Mouse (Mus musculus): Measurements from ENCODE around the gene C1s1. TPM values are rescaled to one million over a fixed set of nuclear protein-coding genes. Genes with fewer than 3 reads are reported as not detected.
A peak's percentile ranks its signal among the peaks of the same experiment; 100 is the strongest.
"Not testable (repeated sequence)": the region's sequence is repeated elsewhere in the genome, so short reads cannot be mapped to it uniquely, and the experiment has no call there.

Gene C1s1
- polyA plus RNA-seq, 1 experiment from 2014 or later: 11.9 TPM

GRCm38 (mm10) chr6:124561611-124562010 lies 19.5 kb upstream of the C1s1 start:
- H3K4me3 ChIP-seq (ENCODE audit: low read length); H3K27me3 ChIP-seq (ENCODE audit: control insufficient read depth, insufficient read depth, low read length); H3K9ac ChIP-seq (ENCODE audit: low read depth, low read length); H3K4me2 ChIP-seq (replicated peaks; ENCODE audit: low read depth, low read length); ATAC-seq (ENCODE audit: low FRiP score, low TSS enrichment); H3K4me1 ChIP-seq (ENCODE audit: control insufficient read depth, insufficient read depth, low read length); H3K27ac ChIP-seq (ENCODE audit: low read depth, low read length); H3K9me3 ChIP-seq (ENCODE audit: control insufficient read depth, low read length); H3K36me3 ChIP-seq (ENCODE audit: control insufficient read depth, insufficient read depth, low read length): not testable (repeated sequence)
- WGBS: 88% methylated on average over 1 of the region's 2 CpGs

- not testable (repeated sequence) for H3K4me3 ChIP-seq (ENCODE audit: low read length); H3K9me3 ChIP-seq (ENCODE audit: control insufficient read depth, low read length); ATAC-seq (ENCODE audit: low FRiP score, low TSS enrichment); H3K27ac ChIP-seq (ENCODE audit: low read depth, low read length); H3K27me3 ChIP-seq (ENCODE audit: control insufficient read depth, insufficient read depth, low read length); H3K9ac ChIP-seq (ENCODE audit: low read depth, low read length); H3K4me2 ChIP-seq (replicated peaks; ENCODE audit: low read depth, low read length); H3K36me3 ChIP-seq (ENCODE audit: control insufficient read depth, insufficient read depth, low read length); H3K4me1 ChIP-seq (ENCODE audit: control insufficient read depth, insufficient read depth, low read length)
- 90% methylated on average over 4 of the region's 4 CpGs for WGBS
These were observed 19.0 kb upstream of the C1s1 start for GRCm38 (mm10) chr6:124561156-124561555.

GRCm38 (mm10) chr6:124555956-124556355 lies 13.8 kb upstream of the C1s1 start:
- not testable (repeated sequence) for H3K27ac ChIP-seq (ENCODE audit: low read depth, low read length); H3K9ac ChIP-seq (ENCODE audit: low read depth, low read length); ATAC-seq (ENCODE audit: low FRiP score, low TSS enrichment); H3K9me3 ChIP-seq (ENCODE audit: control insufficient read depth, low read length); H3K4me2 ChIP-seq (replicated peaks; ENCODE audit: low read depth, low read length); H3K36me3 ChIP-seq (ENCODE audit: control insufficient read depth, insufficient read depth, low read length); H3K27me3 ChIP-seq (ENCODE audit: control insufficient read depth, insufficient read depth, low read length); H3K4me1 ChIP-seq (ENCODE audit: control insufficient read depth, insufficient read depth, low read length); H3K4me3 ChIP-seq (ENCODE audit: low read length)
- WGBS: 85% methylated on average over 2 of the region's 2 CpGs

- H3K4me1 ChIP-seq (ENCODE audit: control insufficient read depth, insufficient read depth, low read length): no peaks in the 10 kb centered on the region
- H3K27ac ChIP-seq (ENCODE audit: low read depth, low read length): no peak overlapping the region
- no peak overlapping the region for H3K9ac ChIP-seq (ENCODE audit: low read depth, low read length)
- no peak overlapping the region for H3K4me2 ChIP-seq (replicated peaks; ENCODE audit: low read depth, low read length)
- 70% methylated on average over 22 of the region's 22 CpGs for WGBS
- H3K4me3 ChIP-seq (ENCODE audit: low read length): no peak overlapping the region
- H3K9me3 ChIP-seq (ENCODE audit: control insufficient read depth, low read length): peaks cover 8% of the 10 kb centered on the region
- ATAC-seq (ENCODE audit: low FRiP score, low TSS enrichment): no peak
- H3K27me3 ChIP-seq (ENCODE audit: control insufficient read depth, insufficient read depth, low read length): no peaks in the 10 kb centered on the region
- no peaks in the 10 kb centered on the region for H3K36me3 ChIP-seq (ENCODE audit: control insufficient read depth, insufficient read depth, low read length)
These were observed 10.6 kb upstream of the C1s1 start for GRCm38 (mm10) chr6:124552766-124553165.

- Histone ChIP-seq H3K27me3 (ENCODE audit: control insufficient read depth, insufficient read depth, low read length) (no peaks in the 10 kb centered on the region), H3K9ac (ENCODE audit: low read depth, low read length) (no peak overlapping the region), H3K4me1 (ENCODE audit: control insufficient read depth, insufficient read depth, low read length) (no peaks in the 10 kb centered on the region), H3K27ac (ENCODE audit: low read depth, low read length) (no peak overlapping the region), H3K36me3 (ENCODE audit: control insufficient read depth, insufficient read depth, low read length) (no peaks in the 10 kb centered on the region), H3K4me2 (replicated peaks; ENCODE audit: low read depth, low read length) (no peak overlapping the region), H3K9me3 (ENCODE audit: control insufficient read depth, low read length) (peaks cover 8% of the 10 kb centered on the region), H3K4me3 (ENCODE audit: low read length) (no peak overlapping the region)
- no peak for ATAC-seq (ENCODE audit: low FRiP score, low TSS enrichment)
- 94% methylated on average over 3 of the region's 3 CpGs for WGBS
These were observed 6.9 kb upstream of the C1s1 start for GRCm38 (mm10) chr6:124549023-124549550.

GRCm38 (mm10) chr6:124547979-124548378 lies 5.8 kb upstream of the C1s1 start:
- not testable (repeated sequence) for H3K4me2 ChIP-seq (replicated peaks; ENCODE audit: low read depth, low read length); H3K4me3 ChIP-seq (ENCODE audit: low read length); H3K27me3 ChIP-seq (ENCODE audit: control insufficient read depth, insufficient read depth, low read length); H3K27ac ChIP-seq (ENCODE audit: low read depth, low read length); H3K9ac ChIP-seq (ENCODE audit: low read depth, low read length); H3K9me3 ChIP-seq (ENCODE audit: control insufficient read depth, low read length); H3K4me1 ChIP-seq (ENCODE audit: control insufficient read depth, insufficient read depth, low read length); ATAC-seq (ENCODE audit: low FRiP score, low TSS enrichment); H3K36me3 ChIP-seq (ENCODE audit: control insufficient read depth, insufficient read depth, low read length)
- 94% methylated on average over 2 of the region's 3 CpGs for WGBS

- H3K27ac ChIP-seq (ENCODE audit: low read depth, low read length): no peak overlapping the region
- ATAC-seq (ENCODE audit: low FRiP score, low TSS enrichment): no peak
- 77% methylated on average over 2 of the region's 2 CpGs for WGBS
- no peaks in the 10 kb centered on the region for H3K36me3 ChIP-seq (ENCODE audit: control insufficient read depth, insufficient read depth, low read length)
- H3K27me3 ChIP-seq (ENCODE audit: control insufficient read depth, insufficient read depth, low read length): no peaks in the 10 kb centered on the region
- H3K4me2 ChIP-seq (replicated peaks; ENCODE audit: low read depth, low read length): no peak overlapping the region
- H3K9ac ChIP-seq (ENCODE audit: low read depth, low read length): no peak overlapping the region
- no peaks in the 10 kb centered on the region for H3K4me1 ChIP-seq (ENCODE audit: control insufficient read depth, insufficient read depth, low read length)
- no peak overlapping the region for H3K4me3 ChIP-seq (ENCODE audit: low read length)
- no peaks in the 10 kb centered on the region; the same call in 1 of the 2 replicates for H3K9me3 ChIP-seq (ENCODE audit: control insufficient read depth, low read length)
These were observed 3.3 kb upstream of the C1s1 start for GRCm38 (mm10) chr6:124545425-124545824.

- Histone ChIP-seq H3K36me3 (ENCODE audit: control insufficient read depth, insufficient read depth, low read length) (no peaks in the 10 kb centered on the region), H3K4me2 (replicated peaks; ENCODE audit: low read depth, low read length) (no peak overlapping the region), H3K27me3 (ENCODE audit: control insufficient read depth, insufficient read depth, low read length) (no peaks in the 10 kb centered on the region), H3K4me1 (ENCODE audit: control insufficient read depth, insufficient read depth, low read length) (no peaks in the 10 kb centered on the region), H3K9ac (ENCODE audit: low read depth, low read length) (no peak overlapping the region), H3K27ac (ENCODE audit: low read depth, low read length) (no peak overlapping the region), H3K9me3 (ENCODE audit: control insufficient read depth, low read length) (no peaks in the 10 kb centered on the region), H3K4me3 (ENCODE audit: low read length) (no peak overlapping the region)
- 80% methylated on average over 4 of the region's 6 CpGs for WGBS
- peak; percentile 47; the same call in 1 of the 2 replicates for ATAC-seq (ENCODE audit: low FRiP score, low TSS enrichment)
These were observed 2.3 kb upstream of the C1s1 start for GRCm38 (mm10) chr6:124544466-124544865.

- not testable (repeated sequence) for H3K27me3 ChIP-seq (ENCODE audit: control insufficient read depth, insufficient read depth, low read length); ATAC-seq (ENCODE audit: low FRiP score, low TSS enrichment); H3K4me2 ChIP-seq (replicated peaks; ENCODE audit: low read depth, low read length); H3K36me3 ChIP-seq (ENCODE audit: control insufficient read depth, insufficient read depth, low read length); H3K9ac ChIP-seq (ENCODE audit: low read depth, low read length); H3K9me3 ChIP-seq (ENCODE audit: control insufficient read depth, low read length); H3K27ac ChIP-seq (ENCODE audit: low read depth, low read length); H3K4me1 ChIP-seq (ENCODE audit: control insufficient read depth, insufficient read depth, low read length); H3K4me3 ChIP-seq (ENCODE audit: low read length)
- WGBS: 73% methylated on average over 2 of the region's 2 CpGs
These were observed 983 bp downstream of the C1s1 start for GRCm38 (mm10) chr6:124541176-124541575.

All from kidney, embryonic 14.5 days (tissue).